Mouse (Mus musculus) olfactory bulb, adult 2 months (tissue): Measurements from ENCODE around the gene Samd4. TPM values are rescaled to one million over a fixed set of nuclear protein-coding genes. Genes with fewer than 3 reads are reported as not detected.

Experiments
- H3K27ac ChIP-seq: fragments of 200-500 bp; 2 replicates; pipeline ENCODE4 v1.5.1; 2012; ENCODE audit warnings: low read depth, low read length; ENCODE audit not compliant: insufficient read depth
- H3K4me1 ChIP-seq: fragments of 200-500 bp; 2 replicates; pipeline ENCODE4 v1.6.1; 2012; ENCODE audit warnings: low read length; ENCODE audit not compliant: control insufficient read depth, insufficient read depth
- H3K4me3 ChIP-seq: fragments of 200-500 bp; 2 replicates; pipeline ENCODE4 v1.5.1; 2012; ENCODE audit warnings: mild to moderate bottlenecking, low read depth, low read length, moderate library complexity; ENCODE audit not compliant: insufficient read depth
- CTCF ChIP-seq: fragments of 200-500 bp; IDR thresholded peaks from 2 replicates; pipeline ENCODE4 v1.5.1; 2012; ENCODE audit warnings: low read depth, mild to moderate bottlenecking, low read length, moderate library complexity; ENCODE audit not compliant: insufficient read depth
- POLR2A ChIP-seq: fragments of 200-500 bp; IDR thresholded peaks from 2 replicates; pipeline ENCODE4 v1.6.1; 2012; ENCODE audit warnings: mild to moderate bottlenecking, low read depth, low read length, moderate library complexity; ENCODE audit not compliant: insufficient read depth
- WGBS: fragments of 180-500 bp; shearing (Covaris S2); methylation state at CpG from one replicate; pipeline ENCODE4 v1.1.7; 2018; 5-methylcytosine and 5-hydroxymethylcytosine counted together
- polyA plus RNA-seq: library from polyadenylated mRNA; stranded (reverse); fragments of >200 nt; gene quantifications from 2 replicates; pipeline ENCODE4 v1.2.4, GENCODE M21; 2012; ENCODE audit warnings: low replicate concordance; ENCODE audit not compliant: missing spikeins, insufficient read depth, insufficient read length

Gene Samd4
- polyA plus RNA-seq, 1 experiment: not detected

- TF ChIP-seq CTCF: no peak
- TF ChIP-seq POLR2A: no peak
- H3K4me1 ChIP-seq: no peaks in the 10 kb centered on the region
- 92% methylated on average over 3 of the region's 3 CpGs for WGBS
- H3K4me3 ChIP-seq: no peak overlapping the region
- H3K27ac ChIP-seq: no peak overlapping the region
Observed at GRCm38 (mm10) chr14:47154303-47154702, 271.6 kb downstream of the Samd4 start.

Other genes starting within 250 kb of the Samd4 start
- not detected in 2 replicates for gene Cdkn3, start 122.3 kb upstream of the Samd4 start, polyA plus RNA-seq
- gene Cnih1, start 94.4 kb upstream of the Samd4 start, polyA plus RNA-seq: not detected in 2 replicates
- 72.9 TPM in 1 of 2 replicates, not detected in the other for gene Gmfb, start 60.6 kb upstream of the Samd4 start, polyA plus RNA-seq
- gene Cgrrf1, start 50.7 kb upstream of the Samd4 start, polyA plus RNA-seq: not detected in 2 replicates